Mouse (Mus musculus) cerebellum, adult 9-11 months (tissue): ENCODE data around the gene Lrrc56.

Experiments used
- DNase-seq: peaks from one replicate; pipeline ENCODE4 v3.0.0; 2022

Lrrc56 gene

DNA sequence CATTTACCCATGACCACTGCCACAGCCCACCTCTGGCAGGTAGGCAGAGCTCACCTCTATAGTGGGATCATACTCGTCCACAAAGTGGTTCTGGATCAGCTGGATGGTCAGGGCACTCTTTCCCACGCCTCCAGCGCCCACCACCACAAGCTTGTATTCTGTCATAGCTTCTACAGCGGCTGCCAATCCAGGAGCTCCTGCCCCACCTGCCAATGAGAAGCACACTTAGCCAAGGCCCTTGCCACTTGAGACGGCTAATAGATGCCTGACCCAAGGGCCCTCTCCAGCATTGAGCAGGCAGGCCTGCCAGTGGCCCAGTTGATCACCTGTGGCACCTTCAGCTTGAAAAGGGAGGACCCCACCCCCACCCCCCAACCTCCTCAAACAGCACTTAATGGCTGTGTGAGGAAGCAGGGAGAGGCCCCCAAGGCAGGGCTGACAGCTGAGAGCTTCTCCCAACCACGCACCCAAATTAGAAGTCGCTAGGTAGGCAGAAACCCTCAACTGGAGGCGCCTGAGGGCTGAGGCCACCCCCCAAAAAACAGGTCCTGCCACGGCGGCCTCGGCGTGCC, 1.1 kb upstream of the Lrrc56 start:
- peak; percentile 60 for DNase-seq

DNA sequence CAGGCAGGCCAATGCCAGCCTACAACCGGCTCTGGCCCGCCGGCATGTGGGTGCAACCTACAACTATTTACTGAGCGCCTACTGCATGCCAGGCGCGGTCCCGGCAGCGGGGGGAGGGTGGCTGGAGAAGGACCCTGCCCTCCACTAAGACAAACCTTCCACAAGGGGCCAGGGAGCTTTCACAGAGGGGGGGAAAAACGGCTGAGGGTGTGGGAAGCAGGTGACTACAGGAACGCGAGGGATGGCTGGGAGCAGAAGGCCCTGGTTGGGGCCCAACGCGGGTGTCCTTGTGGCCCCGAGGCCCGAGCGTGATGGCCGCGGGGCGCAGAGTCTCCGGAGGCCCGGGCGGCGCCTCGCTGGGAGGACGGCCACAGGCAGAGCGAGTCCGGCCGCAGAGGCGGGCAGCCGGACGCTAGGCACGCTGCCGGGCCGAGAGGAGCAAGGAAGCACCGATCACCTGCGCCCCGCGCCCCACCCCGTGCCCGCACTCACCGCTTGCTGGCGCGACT, 555 bp upstream of the Lrrc56 start:
- peak; percentile 74 for DNase-seq

DNA sequence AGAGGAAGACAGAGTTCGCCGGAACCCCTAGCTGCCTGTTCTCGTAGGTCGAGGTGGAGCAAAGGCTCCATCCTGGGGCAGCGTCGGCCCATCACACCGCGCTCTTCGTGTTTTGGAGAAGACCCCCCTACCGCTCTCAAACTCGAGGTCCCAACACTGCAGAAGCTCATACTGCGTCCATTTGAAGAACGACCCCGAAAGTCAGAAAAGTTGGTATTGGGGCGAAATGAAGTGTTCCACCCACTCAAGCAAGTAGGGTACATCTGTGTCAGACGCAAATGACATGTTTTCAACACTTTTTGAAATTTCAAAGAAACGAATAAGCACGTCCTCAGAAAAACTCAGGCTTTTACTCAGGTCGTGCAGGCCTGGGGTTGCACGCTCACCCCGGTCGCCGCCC, 452 bp downstream of the Lrrc56 start:
- no peak for DNase-seq

DNA sequence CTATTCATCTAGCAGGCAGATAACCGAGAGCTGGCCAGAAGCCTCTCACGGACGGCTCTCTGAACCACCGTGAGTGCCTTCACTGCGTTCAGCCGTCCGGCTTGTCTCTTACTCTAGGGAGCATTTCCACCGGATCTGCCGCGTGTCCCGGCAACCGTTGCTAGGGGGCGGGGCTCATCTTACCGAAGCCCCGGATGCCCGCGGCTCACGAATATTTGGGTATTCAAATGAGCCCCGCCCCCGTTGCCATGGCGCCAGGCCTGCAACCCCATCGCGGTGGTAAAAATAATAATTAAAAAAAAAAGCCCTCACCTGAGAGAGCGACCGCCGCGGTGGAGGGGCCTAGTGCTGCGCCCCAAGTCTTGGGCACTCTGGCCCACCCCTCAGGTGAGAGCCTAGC, 873 bp downstream of the Lrrc56 start:
- peak; percentile 84 for DNase-seq

DNA sequence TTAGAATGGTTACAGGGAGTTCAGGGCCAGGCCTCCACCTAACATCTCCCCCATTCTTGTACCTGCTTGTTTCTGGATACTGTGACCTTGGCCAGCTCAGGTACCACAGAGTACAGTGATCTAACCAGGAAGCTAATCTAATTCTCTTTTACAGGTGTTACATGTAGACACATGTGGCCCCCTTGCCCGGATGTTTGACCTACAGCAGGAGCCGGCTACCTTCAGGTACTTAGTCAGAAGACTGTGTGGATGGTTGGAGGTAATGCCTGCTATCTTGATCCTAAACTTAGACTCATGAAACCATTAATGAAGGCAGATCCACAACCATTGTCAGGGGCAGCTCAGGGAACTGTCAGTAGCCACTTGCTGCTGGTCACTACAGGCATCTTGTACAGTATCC, 1.8 kb downstream of the Lrrc56 start:
- no peak for DNase-seq

DNA sequence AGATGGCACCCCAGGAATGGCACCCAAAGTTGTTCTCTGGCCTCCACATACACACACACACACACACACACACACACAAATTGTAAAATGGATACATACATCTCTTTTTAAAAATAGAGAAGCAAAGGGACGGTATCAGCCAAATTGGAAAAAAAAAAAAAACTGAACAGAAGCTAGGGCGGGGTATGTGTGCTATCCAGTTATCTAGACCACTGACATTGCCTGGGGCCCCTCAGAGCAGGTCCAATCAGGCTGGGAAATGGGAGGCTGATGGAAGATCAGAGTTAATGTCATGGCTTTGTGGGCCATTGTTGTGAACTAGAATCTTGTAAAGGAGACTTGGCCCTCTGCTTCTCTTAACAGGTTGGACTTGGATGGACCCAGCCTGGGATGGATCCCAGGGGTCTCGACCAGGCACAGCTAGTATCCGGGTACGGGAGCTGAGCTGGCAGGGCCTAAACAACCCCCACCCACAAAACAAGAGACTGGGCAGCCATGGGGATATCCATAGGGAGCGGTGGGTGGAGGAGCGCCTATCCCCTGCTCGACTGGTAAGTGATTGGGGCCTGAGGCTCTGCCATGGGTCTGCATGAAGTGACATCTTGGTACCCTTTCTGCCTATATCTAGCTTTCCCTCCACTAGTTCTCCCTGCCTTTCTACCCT, 2.8 kb downstream of the Lrrc56 start:
- no peak for DNase-seq

DNA sequence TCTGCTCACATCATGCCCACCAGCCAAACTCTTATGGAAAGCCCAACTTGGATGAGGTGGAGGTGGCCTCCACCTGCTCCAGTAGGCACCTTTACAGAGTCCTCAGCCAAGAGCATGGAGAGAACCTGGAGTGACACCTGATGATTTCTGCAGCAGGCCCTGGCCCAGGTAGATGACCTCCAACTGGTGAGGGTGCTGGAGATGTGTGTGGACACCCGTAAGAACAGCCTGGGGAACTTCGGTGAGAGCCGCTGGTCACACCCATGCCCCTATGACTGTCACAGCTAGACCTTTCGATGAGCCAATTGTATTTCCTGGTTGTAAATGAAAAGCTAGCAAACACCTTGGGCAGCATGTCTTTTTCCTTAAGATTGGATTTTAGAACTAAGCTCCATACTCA, 4.2 kb downstream of the Lrrc56 start:
- DNase-seq, result no peak

DNA sequence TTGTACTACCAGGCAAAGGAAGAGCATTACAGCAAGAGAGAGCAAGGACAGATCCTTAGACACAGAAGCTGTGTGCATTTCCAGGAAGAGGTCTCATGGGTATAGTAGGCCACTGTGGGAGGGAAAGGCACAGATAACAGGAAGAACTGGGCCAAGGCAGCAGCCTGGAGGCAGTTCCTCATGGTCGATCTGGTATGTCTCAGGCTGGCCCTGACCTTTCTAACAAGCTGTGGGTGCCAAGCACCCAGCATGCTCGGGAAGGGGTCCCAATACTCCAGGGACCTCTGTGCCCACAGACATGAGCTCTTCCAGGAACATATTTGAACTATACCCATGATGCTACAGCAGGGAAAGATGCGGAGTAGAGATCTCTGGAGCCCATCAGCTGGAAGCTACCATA, 10.6 kb downstream of the Lrrc56 start:
- no peak for DNase-seq

GRCm38 (mm10) chr7:141205504-141205903, 11.5 kb downstream of the Lrrc56 start:
- DNase-seq, result no peak

DNA sequence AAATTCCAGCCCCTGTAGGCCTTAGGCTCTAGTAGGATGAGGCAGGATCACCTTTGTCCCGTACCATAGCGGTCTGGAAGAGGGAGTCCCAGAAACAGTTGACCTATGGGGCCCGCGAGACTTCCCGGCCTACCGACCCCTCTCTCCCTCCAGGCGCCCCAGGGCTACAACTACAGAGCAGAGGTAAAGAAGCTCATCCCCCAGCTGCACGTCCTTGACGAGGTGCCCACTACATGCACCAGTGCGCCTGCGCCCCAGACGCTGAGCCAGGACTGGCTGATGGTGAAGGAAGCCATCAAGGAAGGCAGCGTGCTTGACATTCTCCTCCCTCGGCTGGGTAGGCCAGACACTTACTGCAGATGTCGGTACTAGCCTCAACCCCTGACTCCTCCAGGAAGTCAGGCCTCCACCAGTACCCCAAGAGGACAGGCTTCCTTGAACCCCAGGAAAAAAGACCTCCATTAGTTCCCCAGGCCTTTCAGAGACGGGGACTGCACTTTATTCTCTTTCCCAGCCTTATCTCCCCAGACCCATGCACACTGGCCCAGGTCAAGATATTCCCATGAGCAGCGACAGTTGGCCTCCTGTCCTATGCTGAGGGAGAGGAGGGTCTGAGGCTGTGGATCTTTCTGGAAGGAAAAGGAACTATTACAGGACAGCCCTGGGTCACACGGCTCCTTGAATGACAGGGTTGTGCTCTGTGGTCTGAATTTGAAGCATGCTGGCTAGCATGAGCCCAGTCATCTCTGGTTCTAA, 12.4 kb downstream of the Lrrc56 start:
- DNase-seq, result no peak

DNA sequence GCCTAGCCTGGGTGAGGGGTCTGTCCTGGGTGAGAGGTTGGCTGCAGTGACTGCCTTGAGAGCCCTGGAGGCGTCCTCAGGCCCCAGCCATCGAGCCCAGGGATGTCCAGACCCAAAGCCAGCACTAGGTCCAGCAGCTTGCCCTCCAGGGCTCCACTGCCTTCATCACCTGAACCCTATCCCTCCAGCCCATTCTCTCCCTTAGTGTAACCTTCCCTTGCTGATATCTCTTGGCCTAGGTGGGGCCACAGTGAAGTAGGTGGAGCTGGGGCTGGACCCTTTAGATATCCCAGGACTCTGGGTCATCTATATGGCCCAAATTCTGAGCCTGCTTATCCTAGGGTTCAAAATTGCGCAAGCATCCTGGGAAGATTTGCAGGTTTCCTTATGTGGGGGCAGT, 15.6 kb downstream of the Lrrc56 start:
- no peak for DNase-seq

GRCm38 (mm10) chr7:141210137-141210536, 16.2 kb downstream of the Lrrc56 start:
- DNase-seq, result no peak

- DNase-seq, result no peak
Measured at GRCm38 (mm10) chr7:141210606-141211131, 16.7 kb downstream of the Lrrc56 start.

- no peak for DNase-seq
Measured at GRCm38 (mm10) chr7:141213133-141213532, 19.2 kb downstream of the Lrrc56 start.

DNA sequence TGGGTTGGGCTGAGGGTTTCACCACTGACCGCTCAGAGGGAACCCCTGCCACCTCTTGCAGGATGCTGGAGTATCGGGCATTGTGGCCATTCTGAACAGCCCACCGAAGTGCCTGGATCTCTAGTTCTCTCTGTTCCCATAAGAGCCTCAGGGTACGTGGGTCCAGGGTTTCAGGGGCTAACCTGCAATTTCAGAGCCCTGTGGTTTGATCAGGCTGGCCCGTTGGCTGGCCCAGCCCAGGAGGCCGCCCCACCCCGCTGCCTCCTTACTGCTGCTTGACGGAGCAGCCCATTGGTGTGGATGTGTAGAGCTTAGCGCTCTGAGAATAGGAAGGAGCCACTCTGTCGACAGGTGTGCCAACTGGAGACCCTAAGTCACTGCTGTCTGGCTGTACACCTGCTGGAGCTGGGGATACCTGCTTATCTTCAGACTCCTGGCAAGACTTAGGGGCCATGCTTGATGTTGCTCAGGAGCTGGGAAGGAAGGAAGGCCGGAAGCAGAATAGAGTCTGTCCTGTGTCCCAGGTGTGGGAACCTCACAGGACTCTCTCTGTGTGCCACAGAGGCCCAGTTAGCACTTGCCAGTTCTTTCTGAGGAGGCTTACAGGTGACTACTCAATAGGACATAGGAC, 19.8 kb downstream of the Lrrc56 start, which contains the start of gene Lmntd2:
Gene Lmntd2, minus strand, starts transcription at position 476 of the 631 bp plus-strand sequence.
- no peak for DNase-seq

GRCm38 (mm10) chr7:141214310-141214709, 20.4 kb downstream of the Lrrc56 start:
- DNase-seq, result no peak

- peak; percentile 92 for DNase-seq
Measured at GRCm38 (mm10) chr7:141215101-141215879, 21.3 kb downstream of the Lrrc56 start, which contains the start of gene Rassf7. Rassf7 (plus strand) TSS chr7:141215860.

DNA sequence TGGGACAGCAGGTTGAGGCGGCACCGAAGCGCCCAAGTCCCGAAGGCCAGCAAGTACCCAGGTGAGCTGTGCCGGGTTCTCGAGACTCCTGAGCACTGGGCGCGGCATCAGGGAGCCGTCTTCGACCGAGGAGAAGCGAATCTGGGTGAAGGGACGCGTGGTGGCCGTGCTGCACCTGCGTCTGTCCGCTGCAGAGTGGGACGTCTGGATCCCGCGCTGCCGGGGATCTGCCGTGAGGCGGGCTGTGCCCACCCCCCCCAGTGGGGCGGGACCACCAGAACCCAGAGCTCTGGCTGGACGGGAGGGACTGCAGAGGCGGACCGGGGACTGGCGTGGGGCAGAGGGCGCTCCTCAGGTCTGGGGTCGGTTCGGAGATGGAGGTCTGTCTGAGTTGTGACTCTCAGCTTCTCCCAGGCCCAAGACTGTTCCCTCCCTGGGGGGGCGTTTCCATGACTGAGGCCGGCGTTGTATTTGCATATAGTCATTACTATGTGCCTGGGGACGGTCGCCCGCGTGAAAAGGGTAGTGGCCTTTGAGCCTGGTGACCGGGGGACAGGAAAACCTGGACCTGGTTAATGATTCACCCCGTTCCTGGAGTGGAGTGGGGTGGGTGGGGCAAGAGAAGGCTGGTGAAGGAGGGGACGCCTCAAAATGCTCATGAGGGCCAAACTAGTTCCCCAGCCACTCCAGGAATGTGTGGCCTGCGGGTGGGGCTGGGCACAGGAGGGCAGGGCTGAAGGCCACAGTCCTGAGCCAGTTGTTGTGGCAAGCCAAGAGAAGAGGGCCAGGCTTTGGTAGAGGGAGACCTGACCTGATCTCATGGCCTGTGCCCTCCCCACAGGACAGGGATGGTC, 22.1 kb downstream of the Lrrc56 start:
- DNase-seq, result peak; percentile 61

DNA sequence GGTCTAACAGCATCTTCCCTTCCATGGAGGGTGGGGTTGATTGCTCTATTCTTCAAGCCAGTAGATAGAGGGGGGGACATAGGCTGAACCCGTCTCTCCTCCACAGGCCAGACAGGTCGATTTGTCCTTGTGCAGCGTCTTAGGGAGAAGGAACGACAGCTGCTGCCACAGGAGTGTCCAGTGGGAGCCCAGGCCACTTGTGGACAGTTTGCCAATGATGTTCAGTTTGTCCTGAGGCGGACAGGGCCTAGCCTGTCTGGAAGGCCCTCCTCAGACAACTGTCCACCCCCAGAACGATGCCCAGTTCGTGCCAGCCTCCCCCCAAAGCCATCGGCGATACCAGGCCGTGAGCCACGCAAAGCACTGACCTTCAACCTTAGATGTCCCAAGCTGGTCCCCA, 22.9 kb downstream of the Lrrc56 start:
- DNase-seq, result no peak

DNA sequence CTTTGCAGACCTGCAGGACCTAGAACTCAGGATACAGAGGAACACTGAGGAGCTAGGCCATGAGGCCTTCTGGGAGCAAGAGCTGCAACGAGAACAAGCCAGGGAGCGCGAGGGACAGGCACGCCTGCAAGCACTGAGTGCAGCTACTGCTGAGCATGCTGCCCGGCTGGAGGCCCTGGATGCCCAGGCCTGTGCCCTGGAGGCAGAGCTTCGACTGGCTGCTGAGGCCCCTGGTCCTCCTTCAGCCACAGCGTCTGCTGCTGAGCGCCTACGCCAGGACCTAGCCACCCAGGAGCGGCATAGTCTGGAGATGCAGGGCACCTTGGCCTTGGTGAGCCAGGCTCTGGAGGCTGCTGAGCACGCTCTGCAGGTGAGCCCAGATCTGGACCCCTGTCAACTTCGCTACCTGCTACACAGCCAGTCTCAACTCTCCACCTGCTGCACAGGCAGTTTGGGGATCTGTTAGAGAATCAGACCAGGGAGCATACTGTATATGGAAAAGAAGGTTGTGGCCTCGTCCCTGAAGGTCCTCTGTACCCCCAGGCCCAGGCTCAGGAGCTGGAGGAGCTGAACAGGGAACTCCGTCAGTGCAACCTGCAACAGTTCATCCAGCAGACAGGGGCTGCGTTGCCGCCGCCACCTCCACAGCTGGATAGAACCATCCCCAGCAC, 23.5 kb downstream of the Lrrc56 start:
- DNase-seq, result no peak

GRCm38 (mm10) chr7:141218141-141218540, 24.2 kb downstream of the Lrrc56 start:
- no peak for DNase-seq
